Mouse (Mus musculus) liver, embryonic 14.5 days (tissue): ENCODE data around the gene D6Ertd527e.

ENCODE experiments used
- CTCF ChIP-seq: IDR thresholded peaks from 2 replicates; pipeline ENCODE4 v1.5.1; 2016; ENCODE audit warnings: antibody characterized with exemption, low read depth, control low read depth
- EP300 ChIP-seq: IDR thresholded peaks from 2 replicates; pipeline ENCODE4 v1.6.1; 2016; ENCODE audit warnings: antibody characterized with exemption, low read depth

- TF ChIP-seq CTCF (no peak), EP300 (no peak)
Observed at GRCm38 (mm10) chr6:87119066-87119837, 14.7 kb downstream of the D6Ertd527e start.
